Mouse (Mus musculus): ENCODE results near the gene Lbp. TPM values are rescaled to one million over a fixed set of nuclear protein-coding genes. Genes with fewer than 3 reads are reported as not detected.
A peak's percentile ranks its signal among the peaks of the same experiment; 100 is the strongest.

Gene Lbp
- polyA plus RNA-seq, 1 experiment from 2014 or later = 4.6 TPM

- no peak for ATAC-seq (ENCODE audit: insufficient number of reproducible peaks, insufficient read depth, low FRiP score, low TSS enrichment)
- Histone ChIP-seq H3K9me3 (no peaks in the 10 kb centered on the region), H3K4me2 (replicated peaks) (no peak overlapping the region), H3K4me1 (no peaks in the 10 kb centered on the region), H3K9ac (no peak overlapping the region), H3K27me3 (no peaks in the 10 kb centered on the region), H3K27ac (no peak overlapping the region), H3K36me3 (no peaks in the 10 kb centered on the region), H3K4me3 (no peak overlapping the region)
- WGBS = 66% methylated on average over 1 of the region's 1 CpGs
Observed at GRCm38 (mm10) chr2:158313089-158313488, 6.8 kb downstream of the Lbp start.

GRCm38 (mm10) chr2:158316371-158316770 lies 10.1 kb downstream of the Lbp start:
- 71% methylated on average over 8 of the region's 8 CpGs for WGBS
- no peaks in the 10 kb centered on the region for H3K27me3 ChIP-seq
- no peak for ATAC-seq (ENCODE audit: insufficient number of reproducible peaks, insufficient read depth, low FRiP score, low TSS enrichment)
- H3K9me3 ChIP-seq = no peaks in the 10 kb centered on the region
- no peak overlapping the region for H3K27ac ChIP-seq
- H3K4me2 ChIP-seq (replicated peaks) = no peak overlapping the region
- H3K9ac ChIP-seq = no peak overlapping the region
- H3K4me1 ChIP-seq = no peaks in the 10 kb centered on the region
- H3K4me3 ChIP-seq = no peak overlapping the region
- H3K36me3 ChIP-seq = no peaks in the 10 kb centered on the region

DNA sequence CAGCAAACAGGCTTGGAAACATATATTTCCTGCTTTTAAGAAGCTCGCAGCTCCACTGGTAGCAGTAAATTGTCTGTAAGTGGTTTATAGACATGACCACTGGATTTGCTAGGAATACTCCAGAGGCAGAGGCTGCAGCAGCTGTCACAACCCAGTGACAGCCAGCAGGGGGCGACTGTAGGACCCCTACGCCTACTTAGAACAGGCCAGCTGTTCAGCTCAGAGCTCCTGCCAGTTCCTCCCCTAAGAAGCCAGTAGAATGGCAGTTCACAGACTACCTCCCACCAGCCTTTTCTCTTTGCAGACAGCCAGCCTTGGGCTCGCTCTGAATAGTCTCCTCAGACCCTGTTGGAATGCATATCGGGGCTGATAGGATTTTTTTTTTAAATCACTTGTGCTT lies 10.7 kb downstream of the Lbp start:
- Histone ChIP-seq H3K4me1 (no peaks in the 10 kb centered on the region), H3K27me3 (no peaks in the 10 kb centered on the region), H3K36me3 (no peaks in the 10 kb centered on the region), H3K27ac (no peak overlapping the region), H3K4me2 (replicated peaks) (no peak overlapping the region), H3K4me3 (no peak overlapping the region), H3K9ac (no peak overlapping the region), H3K9me3 (no peaks in the 10 kb centered on the region)
- ATAC-seq (ENCODE audit: insufficient number of reproducible peaks, insufficient read depth, low FRiP score, low TSS enrichment) = no peak
- WGBS = 19% methylated on average over 5 of the region's 5 CpGs

- Histone ChIP-seq H3K9ac (no peak overlapping the region), H3K4me1 (0 out of 2 replicates have a peak, but pooled peaks cover 4% of the 10 kb centered on the region), H3K27me3 (no peaks in the 10 kb centered on the region), H3K9me3 (no peaks in the 10 kb centered on the region), H3K36me3 (no peaks in the 10 kb centered on the region), H3K27ac (no peak overlapping the region), H3K4me2 (replicated peaks) (no peak overlapping the region), H3K4me3 (no peak overlapping the region)
- WGBS = 92% methylated on average over 6 of the region's 6 CpGs
- ATAC-seq (ENCODE audit: insufficient number of reproducible peaks, insufficient read depth, low FRiP score, low TSS enrichment) = no peak
Observed at GRCm38 (mm10) chr2:158321596-158321995, 15.3 kb downstream of the Lbp start.

GRCm38 (mm10) chr2:158322845-158323244 lies 16.6 kb downstream of the Lbp start:
- Histone ChIP-seq H3K4me1 (0 out of 2 replicates have a peak, but pooled peaks cover 4% of the 10 kb centered on the region), H3K9ac (no peak overlapping the region), H3K27me3 (no peaks in the 10 kb centered on the region), H3K27ac (no peak overlapping the region), H3K4me3 (no peak overlapping the region), H3K4me2 (replicated peaks) (no peak overlapping the region), H3K9me3 (no peaks in the 10 kb centered on the region), H3K36me3 (no peaks in the 10 kb centered on the region)
- WGBS = 73% methylated on average over 3 of the region's 3 CpGs
- no peak for ATAC-seq (ENCODE audit: insufficient number of reproducible peaks, insufficient read depth, low FRiP score, low TSS enrichment)

DNA sequence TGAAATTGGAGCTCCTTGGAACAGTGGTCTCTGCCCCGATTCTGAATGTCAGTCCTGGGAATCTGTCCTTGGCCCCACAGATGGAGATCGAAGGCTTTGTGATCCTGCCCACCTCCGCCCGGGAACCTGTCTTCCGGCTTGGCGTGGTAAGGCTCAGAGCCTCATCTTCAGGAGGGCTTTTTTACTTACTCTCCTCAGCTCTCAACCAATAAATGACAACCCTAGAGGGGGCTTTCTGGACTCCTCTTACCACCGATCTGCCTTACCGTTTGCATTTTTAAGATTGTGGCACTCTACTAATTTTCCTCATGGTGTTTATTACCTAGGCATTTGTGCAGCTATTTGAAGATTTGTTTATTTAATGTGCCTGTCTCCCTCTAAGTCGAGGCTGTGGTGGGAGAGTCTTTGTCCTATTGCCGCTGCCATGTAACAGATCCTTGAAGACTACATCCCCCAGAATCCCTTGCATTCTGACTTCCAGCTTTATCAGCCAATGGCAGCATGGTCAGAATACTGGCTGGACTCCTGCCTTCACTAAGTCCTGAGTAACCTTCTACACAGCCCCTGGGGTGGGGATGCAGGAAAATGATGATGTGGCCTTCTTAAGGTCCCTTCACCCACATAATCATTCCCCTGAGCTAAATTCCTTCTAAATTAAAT lies 18.4 kb downstream of the Lbp start:
- Histone ChIP-seq H3K9me3 (no peaks in the 10 kb centered on the region), H3K9ac (no peak overlapping the region), H3K4me3 (no peak overlapping the region), H3K27ac (no peak overlapping the region), H3K27me3 (no peaks in the 10 kb centered on the region), H3K4me1 (0 out of 2 replicates have a peak, but pooled peaks cover 4% of the 10 kb centered on the region), H3K36me3 (no peaks in the 10 kb centered on the region), H3K4me2 (replicated peaks) (no peak overlapping the region)
- ATAC-seq (ENCODE audit: insufficient number of reproducible peaks, insufficient read depth, low FRiP score, low TSS enrichment) = peak; percentile 52; the same call in 1 of the 2 replicates
- 56% methylated on average over 10 of the region's 10 CpGs for WGBS

DNA sequence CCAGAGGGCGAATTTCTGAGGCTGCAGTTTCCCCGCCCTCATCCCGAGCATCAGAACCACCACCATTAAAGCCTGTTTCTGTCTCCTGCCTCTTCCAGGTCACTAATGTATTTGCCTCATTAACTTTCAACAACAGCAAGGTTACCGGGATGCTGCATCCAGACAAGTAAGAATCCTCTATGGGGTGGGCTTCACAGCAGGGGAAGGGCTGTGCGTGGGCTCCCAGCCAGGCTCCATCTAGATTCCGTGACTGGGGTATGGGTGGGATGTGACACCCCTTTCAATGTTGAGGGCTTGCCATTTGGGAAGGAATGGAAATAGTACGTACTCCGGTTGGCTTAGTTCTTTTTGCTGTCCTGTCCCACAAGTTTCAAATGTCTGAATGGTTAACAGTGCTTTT lies 19.3 kb downstream of the Lbp start:
- Histone ChIP-seq H3K4me1 (0 out of 2 replicates have a peak, but pooled peaks cover 4% of the 10 kb centered on the region), H3K27ac (no peak overlapping the region), H3K9me3 (no peaks in the 10 kb centered on the region), H3K27me3 (no peaks in the 10 kb centered on the region), H3K9ac (no peak overlapping the region), H3K4me3 (no peak overlapping the region), H3K4me2 (replicated peaks) (no peak overlapping the region), H3K36me3 (no peaks in the 10 kb centered on the region)
- 85% methylated on average over 8 of the region's 8 CpGs for WGBS
- ATAC-seq (ENCODE audit: insufficient number of reproducible peaks, insufficient read depth, low FRiP score, low TSS enrichment) = no peak

- no peak overlapping the region for H3K27ac ChIP-seq
- no peaks in the 10 kb centered on the region for H3K9me3 ChIP-seq
- H3K36me3 ChIP-seq = no peaks in the 10 kb centered on the region
- no peak overlapping the region for H3K4me3 ChIP-seq
- no peak for ATAC-seq (ENCODE audit: insufficient number of reproducible peaks, insufficient read depth, low FRiP score, low TSS enrichment)
- no peaks in the 10 kb centered on the region for H3K27me3 ChIP-seq
- H3K4me1 ChIP-seq = no peaks in the 10 kb centered on the region
- H3K4me2 ChIP-seq (replicated peaks) = no peak overlapping the region
- H3K9ac ChIP-seq = no peak overlapping the region
- WGBS = 90% methylated on average over 13 of the region's 13 CpGs
Observed at GRCm38 (mm10) chr2:158334356-158334755, 28.1 kb downstream of the Lbp start.

DNA sequence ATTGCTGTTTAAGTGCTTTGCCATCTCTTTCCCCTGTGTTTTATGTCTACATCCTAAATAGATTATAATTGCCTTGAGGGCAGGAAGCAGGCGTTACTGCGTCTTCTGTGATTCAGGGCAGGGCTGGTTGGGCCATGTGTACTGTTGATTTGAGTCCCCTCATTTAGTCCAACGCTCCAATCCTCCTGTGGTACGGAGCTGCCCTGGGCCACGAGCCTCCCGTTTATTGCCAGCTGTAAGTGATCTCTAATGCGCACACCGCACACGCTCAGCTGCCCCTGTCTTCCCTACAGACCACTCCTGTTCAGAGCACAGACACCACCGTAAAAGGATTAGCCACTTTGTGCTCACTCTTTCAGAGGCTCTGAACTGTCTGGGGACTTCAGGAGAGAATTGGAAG lies 31.4 kb downstream of the Lbp start:
- no peaks in the 10 kb centered on the region for H3K36me3 ChIP-seq
- no peak overlapping the region for H3K4me2 ChIP-seq (replicated peaks)
- 62% methylated on average over 10 of the region's 10 CpGs for WGBS
- no peaks in the 10 kb centered on the region for H3K9me3 ChIP-seq
- no peak overlapping the region for H3K9ac ChIP-seq
- H3K27ac ChIP-seq = no peak overlapping the region
- no peak overlapping the region for H3K4me3 ChIP-seq
- H3K4me1 ChIP-seq = no peaks in the 10 kb centered on the region
- ATAC-seq (ENCODE audit: insufficient number of reproducible peaks, insufficient read depth, low FRiP score, low TSS enrichment) = no peak
- no peaks in the 10 kb centered on the region for H3K27me3 ChIP-seq

DNA sequence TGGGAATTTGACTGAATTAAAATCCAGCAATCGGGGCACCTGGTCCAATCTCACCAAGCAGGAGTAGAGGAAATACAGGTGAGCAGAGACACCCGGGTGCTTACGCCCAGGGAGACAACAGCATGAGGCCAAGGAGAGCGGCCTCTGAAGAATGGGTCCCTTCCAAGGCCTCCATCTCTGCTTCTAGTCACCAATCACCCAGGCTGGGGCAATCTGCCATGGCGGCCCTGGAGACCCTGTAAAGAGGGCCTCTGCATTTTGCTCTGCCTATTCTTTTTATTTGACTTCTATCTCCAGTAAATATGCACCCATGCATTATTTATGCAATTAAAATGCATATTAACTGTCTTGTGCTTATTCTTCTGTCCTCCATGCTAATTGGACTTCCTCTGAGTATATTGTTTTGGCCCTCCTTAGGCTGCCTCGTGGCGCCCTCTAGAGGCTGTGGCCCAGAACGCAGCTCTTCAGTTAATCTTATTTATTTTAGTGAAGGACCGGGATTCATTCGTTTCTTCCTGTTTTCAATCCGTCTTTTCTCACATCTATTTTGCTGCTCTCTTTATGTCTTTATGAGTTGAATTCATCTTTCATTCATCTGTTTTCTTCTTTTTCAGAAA lies 33.8 kb downstream of the Lbp start:
- H3K9me3 ChIP-seq = no peaks in the 10 kb centered on the region
- no peaks in the 10 kb centered on the region for H3K4me1 ChIP-seq
- no peak for ATAC-seq (ENCODE audit: insufficient number of reproducible peaks, insufficient read depth, low FRiP score, low TSS enrichment)
- H3K4me3 ChIP-seq = no peak overlapping the region
- no peak overlapping the region for H3K9ac ChIP-seq
- H3K36me3 ChIP-seq = no peaks in the 10 kb centered on the region
- no peak overlapping the region for H3K27ac ChIP-seq
- no peak overlapping the region for H3K4me2 ChIP-seq (replicated peaks)
- 36% methylated on average over 11 of the region's 11 CpGs for WGBS
- no peaks in the 10 kb centered on the region for H3K27me3 ChIP-seq

- no peak overlapping the region for H3K4me3 ChIP-seq
- no peak overlapping the region for H3K27ac ChIP-seq
- no peak for ATAC-seq (ENCODE audit: insufficient number of reproducible peaks, insufficient read depth, low FRiP score, low TSS enrichment)
- H3K9me3 ChIP-seq = no peaks in the 10 kb centered on the region
- no peak overlapping the region for H3K4me2 ChIP-seq (replicated peaks)
- H3K9ac ChIP-seq = no peak overlapping the region
- no peaks in the 10 kb centered on the region for H3K27me3 ChIP-seq
- 74% methylated on average over 2 of the region's 2 CpGs for WGBS
- H3K4me1 ChIP-seq = no peaks in the 10 kb centered on the region
- no peaks in the 10 kb centered on the region for H3K36me3 ChIP-seq
Observed at GRCm38 (mm10) chr2:158341324-158341723, 35.0 kb downstream of the Lbp start.

DNA sequence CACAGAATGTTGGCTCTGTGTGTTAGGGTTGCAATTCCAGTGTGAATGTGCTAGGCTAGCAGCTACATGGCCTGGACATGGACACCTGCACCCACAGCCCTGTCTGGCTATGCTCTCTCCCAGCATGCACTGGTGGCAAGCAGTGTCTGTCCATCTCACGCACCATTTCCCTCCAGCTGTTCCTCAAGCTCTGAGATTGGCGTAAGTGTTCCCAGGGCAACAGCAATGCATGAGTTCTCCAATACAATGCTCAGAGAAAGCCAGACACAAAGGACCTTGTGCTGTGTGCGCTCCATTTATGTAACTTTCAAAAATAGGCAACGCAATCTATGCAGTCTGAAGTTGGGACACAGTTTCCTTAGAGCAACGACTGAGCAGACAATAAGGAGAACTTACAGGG lies 37.2 kb downstream of the Lbp start:
- Histone ChIP-seq H3K9ac (no peak overlapping the region), H3K4me1 (no peaks in the 10 kb centered on the region), H3K4me2 (replicated peaks) (no peak overlapping the region), H3K36me3 (no peaks in the 10 kb centered on the region), H3K4me3 (no peak overlapping the region), H3K27me3 (no peaks in the 10 kb centered on the region), H3K9me3 (no peaks in the 10 kb centered on the region), H3K27ac (no peak overlapping the region)
- ATAC-seq (ENCODE audit: insufficient number of reproducible peaks, insufficient read depth, low FRiP score, low TSS enrichment) = peak; percentile 29; the same call in 1 of the 2 replicates
- 73% methylated on average over 5 of the region's 5 CpGs for WGBS

Data from embryonic facial prominence, embryonic 12.5 days (tissue).